Mouse (Mus musculus) left cerebral cortex, adult 2 months (tissue): Measurements from ENCODE around the gene Rapgef1. TPM values are rescaled to one million over a fixed set of nuclear protein-coding genes. Genes with fewer than 3 reads are reported as not detected.

Experiments
- DNase-seq, 2 experiments: peaks; one replicate each; pipeline ENCODE4 v3.0.0; 2021 to 2022; ENCODE audit warnings: low spot score in 2 of 2, mixed read lengths in 1 of 2; ENCODE audit errors: extremely low spot score in 1 of 2
- H3K27ac ChIP-seq: fragments of 200-600 bp; 2 replicates; pipeline ENCODE4 v1.8.1; 2022
- H3K4me3 ChIP-seq: fragments of 200-600 bp; 2 replicates; pipeline ENCODE4 v1.8.1; 2022
- CTCF ChIP-seq: fragments of 200-600 bp; IDR thresholded peaks from 2 replicates; pipeline ENCODE4 v1.8.1; 2022; ENCODE audit warnings: antibody characterized with exemption, mild to moderate bottlenecking, moderate library complexity
- intact Hi-C: fragments of 180-260 bp; cut with DNase I; formaldehyde crosslinking; loops from one replicate; pipeline ENCODE4 v1.15.1; 2025
- total RNA-seq, 2 experiments: library from RNA; stranded (reverse); gene quantifications; 2 replicates each; pipeline ENCODE4 v1.2.3; 2021

Rapgef1 gene
- total RNA-seq, 2 experiments from 2014 or later: 102 to 108 TPM

DNA sequence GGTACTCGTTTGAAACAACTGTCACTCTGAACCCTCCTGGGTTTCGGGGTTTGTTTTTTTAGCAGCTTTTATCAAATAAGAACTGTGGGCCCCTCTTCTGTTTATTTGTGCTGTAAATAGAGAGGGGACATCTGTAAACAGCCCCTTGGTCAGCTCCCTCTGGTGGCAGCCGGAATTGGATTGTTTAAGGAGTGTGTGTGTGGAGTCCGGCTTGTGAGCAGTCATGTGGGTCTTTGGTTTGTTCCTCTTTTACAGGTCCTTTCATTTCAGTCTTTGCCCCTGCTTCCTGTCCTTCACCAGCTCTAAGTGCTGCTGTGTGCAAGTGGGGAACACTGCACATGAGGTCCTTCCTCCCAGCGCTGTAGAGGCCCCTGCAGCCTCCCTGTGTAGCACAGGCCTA, 119.8 kb downstream of the Rapgef1 start:
- TF ChIP-seq CTCF: peak; percentile 30
- no peak overlapping the region for H3K4me3 ChIP-seq
- intact Hi-C loops: no loop called here
- no peak overlapping the region for H3K27ac ChIP-seq
- DNase-seq: no peak

DNA sequence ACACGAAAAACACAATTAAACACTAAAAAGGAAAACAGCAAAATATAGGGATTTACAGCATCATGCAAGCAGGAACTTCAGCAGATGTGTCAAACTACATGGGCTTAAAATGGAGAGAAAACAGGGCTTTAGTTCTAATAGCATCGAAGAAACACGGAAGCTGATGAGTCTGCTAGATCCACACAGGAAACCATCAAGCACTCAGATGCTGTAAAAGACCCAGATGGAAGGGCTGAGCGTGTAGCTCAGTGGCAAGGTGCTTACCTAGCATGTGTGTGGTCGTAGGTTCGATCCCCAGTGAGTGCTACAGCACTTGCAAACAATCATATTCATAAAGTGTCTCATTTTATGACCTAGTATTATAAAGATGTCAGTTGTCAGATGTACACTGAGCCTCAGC, 121.7 kb downstream of the Rapgef1 start:
- no peak for DNase-seq
- intact Hi-C loops: no loop called here
- TF ChIP-seq CTCF: no peak
- H3K4me3 ChIP-seq: no peak overlapping the region
- no peak overlapping the region for H3K27ac ChIP-seq

DNA sequence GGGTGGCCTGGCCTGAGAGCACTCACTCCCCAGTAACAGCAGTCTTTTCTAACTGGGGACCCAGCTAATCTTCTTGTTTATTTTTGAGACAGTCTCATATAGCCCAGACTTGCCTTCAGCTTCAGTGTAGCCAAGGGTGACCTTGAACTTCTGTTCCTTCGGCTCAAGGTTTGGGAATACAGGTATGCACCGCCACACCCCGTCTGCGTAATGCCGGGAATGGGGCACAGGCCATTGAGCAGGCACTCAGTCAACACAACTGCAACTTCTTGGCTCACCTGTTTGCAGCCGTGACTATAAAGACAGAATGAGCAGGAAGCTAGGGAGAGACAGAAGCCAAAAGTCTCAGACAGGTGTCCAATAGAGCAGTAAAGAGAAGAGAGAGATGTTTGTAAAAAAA, 124.7 kb downstream of the Rapgef1 start:
- DNase-seq: no peak
- Histone ChIP-seq H3K27ac (no peak overlapping the region), H3K4me3 (no peak overlapping the region)
- no peak for TF ChIP-seq CTCF
- intact Hi-C loops: no loop called here

DNA sequence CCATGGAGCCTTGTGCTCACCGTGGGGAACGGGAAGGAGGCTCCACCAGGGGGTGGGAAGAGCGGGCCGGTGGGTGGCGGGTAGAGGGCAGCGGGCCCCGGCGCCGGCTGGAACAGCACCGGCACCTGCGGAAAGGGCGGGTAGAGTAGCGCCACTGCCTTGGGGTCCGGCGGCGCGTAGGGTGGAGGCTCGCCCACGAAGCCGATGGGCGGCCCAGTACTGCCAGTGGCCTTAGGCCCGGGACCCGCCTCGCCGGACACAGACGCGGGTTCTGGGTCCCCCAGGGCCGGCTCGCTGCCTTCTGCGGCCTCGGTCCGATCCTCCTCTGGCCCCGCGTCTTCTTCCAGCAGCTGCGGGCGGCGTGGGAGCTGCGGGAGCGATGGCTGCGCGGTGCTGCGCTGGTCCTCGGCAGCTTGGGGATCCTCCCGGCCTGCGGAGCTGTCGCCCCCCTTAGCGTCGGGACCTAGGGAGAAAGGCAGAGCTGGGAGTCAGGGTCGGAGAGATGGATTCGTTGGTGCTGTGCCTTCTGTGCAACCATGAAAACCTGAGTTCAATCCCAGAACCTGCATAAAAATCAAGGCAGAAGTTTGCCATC, 127.8 kb downstream of the Rapgef1 start:
- intact Hi-C loops: no loop called here
- H3K27ac ChIP-seq: peak overlapping the region; percentile 57
- no peak for DNase-seq
- H3K4me3 ChIP-seq: peak overlapping the region; percentile 47
- no peak; the same call in 1 of the 2 replicates for TF ChIP-seq CTCF

DNA sequence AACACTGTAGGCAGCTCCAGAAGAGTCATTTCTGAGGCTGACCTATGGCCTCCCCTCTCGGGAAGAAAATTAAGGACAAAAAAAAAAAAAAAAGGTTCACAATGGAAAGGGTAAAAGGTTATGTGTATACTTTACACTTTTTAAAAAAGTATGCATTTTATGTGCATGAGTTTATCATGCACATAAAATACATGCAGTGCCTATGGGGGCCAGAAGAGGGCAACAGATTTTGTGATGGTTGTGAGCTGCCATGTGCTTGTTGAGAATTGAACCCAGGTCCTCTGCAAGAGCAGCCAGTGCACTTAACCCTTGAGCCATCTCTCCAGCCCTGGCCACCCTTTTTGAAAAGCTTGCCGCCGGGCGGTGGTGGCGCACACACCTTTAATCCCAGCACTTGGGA, 128.3 kb downstream of the Rapgef1 start:
- Histone ChIP-seq H3K27ac (no peak overlapping the region), H3K4me3 (no peak overlapping the region)
- no peak for DNase-seq
- intact Hi-C loops: no loop called here
- TF ChIP-seq CTCF: peak; percentile 49

DNA sequence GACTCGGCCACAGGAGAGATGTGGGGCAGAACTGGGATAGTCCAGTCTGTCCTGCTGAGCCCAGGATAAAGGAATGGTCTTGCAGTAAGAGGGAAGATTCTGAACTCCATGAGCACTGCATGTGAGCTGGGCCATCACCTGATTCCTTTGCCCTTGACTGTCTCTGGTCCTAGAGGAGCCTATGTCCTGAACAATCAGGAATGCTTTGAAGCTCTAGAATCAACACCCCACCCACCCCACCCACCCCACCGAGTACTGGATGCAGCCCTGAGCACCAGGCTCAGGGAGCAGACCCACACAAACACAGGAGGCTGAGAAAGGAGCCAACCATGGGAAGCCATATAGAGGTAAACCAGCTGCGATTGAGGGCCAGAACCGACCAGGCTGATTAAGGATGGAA, 129.0 kb downstream of the Rapgef1 start:
- no peak for DNase-seq
- TF ChIP-seq CTCF: no peak
- intact Hi-C loops: no loop called here
- Histone ChIP-seq H3K4me3 (no peak overlapping the region), H3K27ac (no peak overlapping the region)

GRCm38 (mm10) chr2:29751497-29751896, 132.0 kb downstream of the Rapgef1 start, which contains the start of gene Gm13420:
Gene Gm13420 (minus strand): TSS chr2:29751685.
- TF ChIP-seq CTCF: no peak
- no peak within 1 kb of the TSS for H3K4me3 ChIP-seq

GRCm38 (mm10) chr2:29752397-29752796, 132.9 kb downstream of the Rapgef1 start:
- Histone ChIP-seq H3K27ac (no peak overlapping the region), H3K4me3 (no peak overlapping the region)
- no peak for DNase-seq
- no peak for TF ChIP-seq CTCF
- intact Hi-C loops: no loop called here

More at GRCm38 (mm10) chr2:29751497-29751896, 132.0 kb downstream of the Rapgef1 start, which contains the start of gene Gm13420:
- intact Hi-C loops: no loop called here
- H3K27ac ChIP-seq: no peak within 1 kb of the TSS
- DNase-seq: no peak

- intact Hi-C loops: no loop called here
- DNase-seq: no peak
- Histone ChIP-seq H3K4me3 (no peak overlapping the region), H3K27ac (no peak overlapping the region)
- no peak for TF ChIP-seq CTCF
Observed at GRCm38 (mm10) chr2:29755693-29756092, 136.2 kb downstream of the Rapgef1 start.

GRCm38 (mm10) chr2:29764831-29765230, 145.3 kb downstream of the Rapgef1 start:
- peak; percentile 45 to 67 for DNase-seq
- Histone ChIP-seq H3K4me3 (no peak overlapping the region), H3K27ac (no peak overlapping the region)
- peak; percentile 83 for TF ChIP-seq CTCF
- intact Hi-C loops: no loop called here

GRCm38 (mm10) chr2:29767976-29768709, 148.6 kb downstream of the Rapgef1 start:
- no peak overlapping the region for H3K4me3 ChIP-seq
- intact Hi-C loops: no loop called here

DNA sequence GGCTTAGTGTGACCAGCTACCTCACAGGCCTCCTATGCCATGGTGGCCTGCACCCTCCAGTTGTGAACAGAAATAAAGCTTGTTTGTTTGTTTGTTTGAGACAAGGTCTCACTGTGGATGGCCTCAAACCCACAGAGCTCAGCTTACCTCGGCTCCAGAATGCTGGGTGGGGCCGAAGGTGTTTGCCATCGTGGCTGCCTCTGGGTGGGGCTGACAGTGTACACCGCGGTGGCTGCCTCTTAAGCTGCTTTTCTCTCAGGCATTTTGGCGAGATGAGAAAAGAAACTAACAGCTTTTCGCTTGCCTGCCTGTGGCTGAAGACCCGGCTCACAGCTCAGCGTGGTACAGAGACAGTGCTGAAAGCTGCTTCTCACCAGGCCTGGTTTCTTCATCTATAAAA, 149.4 kb downstream of the Rapgef1 start:
- no peak overlapping the region for H3K27ac ChIP-seq
- H3K4me3 ChIP-seq: no peak overlapping the region
- no peak for TF ChIP-seq CTCF
- DNase-seq: no peak
- intact Hi-C loops: no loop called here

More at GRCm38 (mm10) chr2:29767976-29768709, 148.6 kb downstream of the Rapgef1 start:
- H3K27ac ChIP-seq: no peak overlapping the region
- no peak for DNase-seq
- TF ChIP-seq CTCF: no peak

DNA sequence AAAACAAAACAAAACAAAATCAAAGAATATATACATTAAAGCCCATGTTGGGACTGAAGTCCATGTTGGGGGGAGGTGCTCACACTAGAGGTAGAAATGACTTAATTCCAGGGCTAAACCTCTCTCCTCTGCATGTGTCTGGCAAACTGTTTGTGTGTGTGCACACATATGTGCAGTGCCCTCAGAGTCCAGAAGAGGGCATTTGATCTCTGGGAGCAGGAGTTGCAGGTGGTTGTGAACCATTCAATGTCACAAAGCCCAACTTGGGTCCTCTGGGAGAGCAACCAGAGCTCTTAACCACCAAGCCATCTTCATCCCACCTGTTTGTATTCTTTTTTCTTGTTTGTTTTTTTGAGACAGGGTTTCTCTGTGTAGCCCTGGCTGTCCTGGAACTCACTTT, 150.6 kb downstream of the Rapgef1 start:
- no peak for DNase-seq
- intact Hi-C loops: no loop called here
- peak; percentile 21 for TF ChIP-seq CTCF

More for the DNA sequence above, 150.6 kb downstream of the Rapgef1 start:
- no peak overlapping the region for H3K27ac ChIP-seq
- H3K4me3 ChIP-seq: no peak overlapping the region
